Mouse (Mus musculus): ENCODE results near the gene Fam192a. TPM values are rescaled to one million over a fixed set of nuclear protein-coding genes. Genes with fewer than 3 reads are reported as not detected.

Gene Fam192a
- total and polyA plus RNA-seq, 3 experiments, result 65.7 to 122 (median 103) TPM

DNA sequence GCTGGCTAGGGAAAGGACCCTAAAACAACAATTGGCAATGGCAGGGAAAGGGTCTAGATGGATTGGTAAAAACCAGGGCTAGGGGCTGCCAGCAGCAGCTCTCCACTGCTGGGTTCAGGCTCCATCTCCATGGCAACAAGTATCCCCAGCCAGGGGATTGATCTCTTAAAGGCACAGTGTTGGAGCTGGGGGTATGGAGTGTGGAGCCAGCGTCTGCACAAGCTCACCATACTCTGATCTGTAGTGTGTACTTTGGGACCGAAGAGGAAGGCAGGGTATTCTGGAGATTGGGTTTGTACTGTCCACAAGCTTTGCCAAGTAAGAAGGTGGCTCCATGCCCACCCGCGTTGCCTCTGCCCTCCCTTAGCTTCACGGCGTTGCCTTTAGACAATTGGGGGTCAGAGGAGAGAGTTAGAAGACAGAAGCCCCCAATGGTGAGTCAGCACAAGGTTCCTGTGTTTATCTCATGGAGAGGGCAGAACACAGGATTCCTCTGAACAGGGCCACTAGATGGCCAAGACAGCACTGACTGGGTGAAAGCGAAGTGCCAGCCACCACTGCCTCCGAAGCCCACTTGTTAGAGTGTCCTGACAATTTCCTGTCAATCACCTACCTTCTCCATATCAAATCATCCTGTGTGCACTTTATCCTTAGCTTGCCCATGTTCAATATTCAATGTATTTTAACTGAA, 34.5 kb downstream of the Fam192a start:
- H3K27me3 ChIP-seq (ENCODE audit: insufficient read depth, low read length), result peaks cover 53% of the 10 kb centered on the region
- ATAC-seq (ENCODE audit: extremely low read depth, insufficient number of reproducible peaks, low FRiP score, poor library complexity, severe bottlenecking) (no peak), DNase-seq (ENCODE audit: low spot score) (no peak)
- H3K36me3 ChIP-seq (replicated peaks), result peaks cover 5% of the 10 kb centered on the region
- H3K9me3 ChIP-seq (replicated peaks), result no peaks in the 10 kb centered on the region
- no peak overlapping the region for H3K4me3 ChIP-seq (ENCODE audit: low read depth, low read length)
- peaks cover 20% of the 10 kb centered on the region for H3K4me1 ChIP-seq (ENCODE audit: insufficient read depth, low read depth, low read length)
- TF ChIP-seq GATA1 (IDR thresholded peaks at IDR 0.05; ENCODE audit: borderline replicate concordance, low read length), result no peak
- no peak for TF ChIP-seq POLR2AphosphoS5 (IDR thresholded peaks at IDR 0.05; ENCODE audit: insufficient replicate concordance, low read depth, low read length)
- no peak for TF ChIP-seq TAL1 (conservative IDR thresholded peaks at IDR 0.05; ENCODE audit: low read depth, low read length)
- TF ChIP-seq GATA2 (IDR thresholded peaks at IDR 0.05; ENCODE audit: borderline replicate concordance, low read depth, low read length), result no peak
- no peak for TF ChIP-seq CTCF (IDR thresholded peaks at IDR 0.05; ENCODE audit: low read depth, low read length)

- Histone ChIP-seq H3K27me3 (ENCODE audit: insufficient read depth, low read length) (peaks cover 57% of the 10 kb centered on the region), H3K4me1 (ENCODE audit: insufficient read depth, low read depth, low read length) (peaks cover 20% of the 10 kb centered on the region), H3K36me3 (replicated peaks) (no peaks in the 10 kb centered on the region), H3K9me3 (replicated peaks) (no peaks in the 10 kb centered on the region), H3K4me3 (ENCODE audit: low read depth, low read length) (no peak overlapping the region)
- ATAC-seq (ENCODE audit: extremely low read depth, insufficient number of reproducible peaks, low FRiP score, poor library complexity, severe bottlenecking) (no peak), DNase-seq (ENCODE audit: low spot score) (no peak)
- no peak for TF ChIP-seq GATA2 (IDR thresholded peaks at IDR 0.05; ENCODE audit: borderline replicate concordance, low read depth, low read length)
- TF ChIP-seq CTCF (IDR thresholded peaks at IDR 0.05; ENCODE audit: low read depth, low read length), result no peak
Measured at GRCm38 (mm10) chr8:94566446-94567158, 35.2 kb downstream of the Fam192a start.

DNA sequence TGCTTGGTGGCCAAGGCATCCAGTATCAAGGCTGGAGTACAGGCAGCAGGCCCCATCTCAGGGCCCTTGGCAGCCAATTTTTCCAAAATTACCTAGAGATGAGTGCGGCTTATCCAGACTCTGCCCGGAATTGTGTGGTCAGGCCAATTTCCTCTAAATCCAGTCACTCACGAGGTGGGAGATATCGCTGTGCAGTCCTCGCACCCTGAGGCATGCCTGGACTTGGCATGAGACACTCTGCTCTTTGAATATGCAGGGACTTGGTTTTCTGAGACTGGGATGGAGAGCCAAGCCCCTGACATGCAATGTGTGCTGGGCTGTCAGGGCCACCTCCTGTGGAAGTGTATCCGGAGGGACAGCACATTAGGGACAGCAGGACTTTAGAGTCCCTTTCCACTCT, 35.8 kb downstream of the Fam192a start:
- no peak for ATAC-seq (ENCODE audit: extremely low read depth, insufficient number of reproducible peaks, low FRiP score, poor library complexity, severe bottlenecking)
- H3K36me3 ChIP-seq (replicated peaks), result no peaks in the 10 kb centered on the region
- H3K9me3 ChIP-seq (replicated peaks), result no peaks in the 10 kb centered on the region
- H3K4me1 ChIP-seq (ENCODE audit: insufficient read depth, low read depth, low read length), result peaks cover 20% of the 10 kb centered on the region
- no peak overlapping the region for H3K4me3 ChIP-seq (ENCODE audit: low read depth, low read length)
- peaks cover 62% of the 10 kb centered on the region for H3K27me3 ChIP-seq (ENCODE audit: insufficient read depth, low read length)
- no peak for DNase-seq (ENCODE audit: low spot score)
- TF ChIP-seq GATA1 (IDR thresholded peaks at IDR 0.05; ENCODE audit: borderline replicate concordance, low read length), result no peak
- no peak for TF ChIP-seq CTCF (IDR thresholded peaks at IDR 0.05; ENCODE audit: low read depth, low read length)
- TF ChIP-seq TAL1 (conservative IDR thresholded peaks at IDR 0.05; ENCODE audit: low read depth, low read length), result no peak
- no peak for TF ChIP-seq POLR2AphosphoS5 (IDR thresholded peaks at IDR 0.05; ENCODE audit: insufficient replicate concordance, low read depth, low read length)
- no peak for TF ChIP-seq GATA2 (IDR thresholded peaks at IDR 0.05; ENCODE audit: borderline replicate concordance, low read depth, low read length)

GRCm38 (mm10) chr8:94564421-94564820, 37.4 kb downstream of the Fam192a start:
- ATAC-seq (ENCODE audit: extremely low read depth, insufficient number of reproducible peaks, low FRiP score, poor library complexity, severe bottlenecking), result no peak
- Histone ChIP-seq H3K9me3 (replicated peaks) (no peaks in the 10 kb centered on the region), H3K4me1 (ENCODE audit: insufficient read depth, low read depth, low read length) (peaks cover 15% of the 10 kb centered on the region), H3K36me3 (replicated peaks) (no peaks in the 10 kb centered on the region), H3K4me3 (ENCODE audit: low read depth, low read length) (no peak overlapping the region), H3K27me3 (ENCODE audit: insufficient read depth, low read length) (peaks cover 74% of the 10 kb centered on the region)
- DNase-seq (ENCODE audit: low spot score), result no peak
- TF ChIP-seq GATA2 (IDR thresholded peaks at IDR 0.05; ENCODE audit: borderline replicate concordance, low read depth, low read length) (no peak), TAL1 (conservative IDR thresholded peaks at IDR 0.05; ENCODE audit: low read depth, low read length) (no peak), CTCF (IDR thresholded peaks at IDR 0.05; ENCODE audit: low read depth, low read length) (no peak), GATA1 (IDR thresholded peaks at IDR 0.05; ENCODE audit: borderline replicate concordance, low read length) (no peak), POLR2AphosphoS5 (IDR thresholded peaks at IDR 0.05; ENCODE audit: insufficient replicate concordance, low read depth, low read length) (no peak)

DNA sequence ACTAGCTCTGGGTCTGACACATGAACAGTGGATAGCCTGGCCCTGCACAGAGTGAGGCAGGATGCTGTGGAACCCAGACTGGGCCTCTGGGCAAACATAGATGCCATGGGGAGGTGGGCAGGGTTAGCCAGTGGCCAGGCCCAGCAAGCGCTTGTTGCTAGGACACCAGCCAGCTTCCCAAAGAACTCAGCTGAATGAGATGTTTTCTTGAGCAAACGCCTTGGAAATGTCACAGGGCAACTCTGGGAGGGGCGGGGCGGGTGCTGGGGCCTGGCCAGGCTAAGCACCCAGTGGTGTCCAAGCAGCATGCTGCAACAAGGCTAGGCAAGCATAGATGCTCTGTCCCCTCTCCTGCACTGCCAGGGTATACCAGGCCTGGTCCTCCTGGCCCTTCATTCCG, 40.5 kb downstream of the Fam192a start:
- no peaks in the 10 kb centered on the region for H3K4me1 ChIP-seq (ENCODE audit: insufficient read depth, low read depth, low read length)
- H3K36me3 ChIP-seq (replicated peaks), result no peaks in the 10 kb centered on the region
- ATAC-seq (ENCODE audit: extremely low read depth, insufficient number of reproducible peaks, low FRiP score, poor library complexity, severe bottlenecking) (no peak), DNase-seq (ENCODE audit: low spot score) (no peak)
- no peak overlapping the region for H3K4me3 ChIP-seq (ENCODE audit: low read depth, low read length)
- no peak for TF ChIP-seq GATA2 (IDR thresholded peaks at IDR 0.05; ENCODE audit: borderline replicate concordance, low read depth, low read length)
- TF ChIP-seq POLR2AphosphoS5 (IDR thresholded peaks at IDR 0.05; ENCODE audit: insufficient replicate concordance, low read depth, low read length), result no peak
- TF ChIP-seq GATA1 (IDR thresholded peaks at IDR 0.05; ENCODE audit: borderline replicate concordance, low read length), result no peak
- no peak for TF ChIP-seq TAL1 (conservative IDR thresholded peaks at IDR 0.05; ENCODE audit: low read depth, low read length)
- peaks cover 85% of the 10 kb centered on the region for H3K27me3 ChIP-seq (ENCODE audit: insufficient read depth, low read length)
- no peaks in the 10 kb centered on the region for H3K9me3 ChIP-seq (replicated peaks)

DNA sequence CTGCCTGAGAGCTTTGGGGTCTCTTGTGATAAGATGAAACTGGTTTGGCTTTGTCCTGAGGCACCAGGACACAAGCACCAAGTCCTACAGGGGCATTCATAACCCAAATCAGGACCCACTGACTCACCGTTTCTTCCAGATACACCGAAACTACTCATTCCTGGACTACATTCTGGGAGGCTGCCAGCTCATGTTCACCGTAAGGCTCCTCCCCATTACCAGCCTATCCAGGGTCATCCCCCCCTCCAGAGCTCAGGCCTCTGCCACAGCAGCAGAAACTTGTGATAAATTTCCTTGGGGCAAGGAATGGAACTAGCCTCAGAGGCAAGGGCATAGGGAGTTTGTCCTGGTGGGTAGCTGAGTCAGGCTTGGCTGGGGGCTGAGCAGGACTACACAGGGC, 44.5 kb downstream of the Fam192a start:
- peaks cover 75% of the 10 kb centered on the region for H3K27me3 ChIP-seq (ENCODE audit: insufficient read depth, low read length)
- peaks cover 12% of the 10 kb centered on the region for H3K4me1 ChIP-seq (ENCODE audit: insufficient read depth, low read depth, low read length)
- H3K36me3 ChIP-seq (replicated peaks), result no peaks in the 10 kb centered on the region
- ATAC-seq (ENCODE audit: extremely low read depth, insufficient number of reproducible peaks, low FRiP score, poor library complexity, severe bottlenecking) (no peak), DNase-seq (ENCODE audit: low spot score) (no peak)
- H3K9me3 ChIP-seq (replicated peaks), result no peaks in the 10 kb centered on the region
- no peak for TF ChIP-seq POLR2AphosphoS5 (IDR thresholded peaks at IDR 0.05; ENCODE audit: insufficient replicate concordance, low read depth, low read length)
- TF ChIP-seq GATA2 (IDR thresholded peaks at IDR 0.05; ENCODE audit: borderline replicate concordance, low read depth, low read length), result no peak
- TF ChIP-seq GATA1 (IDR thresholded peaks at IDR 0.05; ENCODE audit: borderline replicate concordance, low read length), result no peak
- TF ChIP-seq TAL1 (conservative IDR thresholded peaks at IDR 0.05; ENCODE audit: low read depth, low read length), result no peak
- TF ChIP-seq CTCF (IDR thresholded peaks at IDR 0.05; ENCODE audit: low read depth, low read length), result no peak
- no peak overlapping the region for H3K4me3 ChIP-seq (ENCODE audit: low read depth, low read length)

Measured in G1E (cell line).